Mouse (Mus musculus) intestine, postnatal 0 days (tissue): ENCODE measurements at regions not wholly inside any gene's neighbourhood (a gene's known extent, or its start where the extent isn't known, plus 50 kb on each side); places are given as distances from the start of the nearest gene placed in this dataset.
"Not testable (repeated sequence)": the region's sequence is repeated elsewhere in the genome, so short reads cannot be mapped to it uniquely, and the experiment has no call there.

Experiments used
- ATAC-seq: fragments of 200-750 bp; cut with Nextera tagmentation; 2 replicates; pipeline ENCODE4 v1.8.0; 2017; ENCODE audit warnings: mild to moderate bottlenecking, moderate TSS enrichment, moderate library complexity
- H3K27ac ChIP-seq: fragments of 300-500 bp; sonication (generic); 2 replicates; pipeline ENCODE4 v1.5.1; 2014; ENCODE audit warnings: mild to moderate bottlenecking, low read depth, low read length, moderate library complexity
- H3K27me3 ChIP-seq: fragments of 300-500 bp; sonication (generic); replicated peaks from 2 replicates; pipeline ENCODE4 v1.6.1; 2014; ENCODE audit warnings: low read length, mixed read lengths; ENCODE audit not compliant: control insufficient read depth, insufficient read depth
- H3K36me3 ChIP-seq: fragments of 300-500 bp; sonication (generic); 2 replicates; pipeline ENCODE4 v1.6.1; 2014; ENCODE audit warnings: mild to moderate bottlenecking, moderate library complexity; ENCODE audit not compliant: control insufficient read depth, insufficient read depth
- H3K4me1 ChIP-seq: fragments of 300-500 bp; sonication (generic); replicated peaks from 2 replicates; pipeline ENCODE4 v1.6.1; 2014; ENCODE audit warnings: antibody characterized with exemption, low read length, mixed read lengths; ENCODE audit not compliant: control insufficient read depth, insufficient read depth
- H3K4me2 ChIP-seq: fragments of 300-500 bp; sonication (generic); replicated peaks from 2 replicates; pipeline ENCODE4 v1.6.1; 2014; ENCODE audit warnings: low read depth, mild to moderate bottlenecking, moderate library complexity
- H3K4me3 ChIP-seq: fragments of 300-500 bp; sonication (generic); 2 replicates; pipeline ENCODE4 v1.5.1; 2014; ENCODE audit warnings: low read depth, low read length
- H3K9ac ChIP-seq: fragments of 300-500 bp; sonication (generic); 2 replicates; pipeline ENCODE4 v1.6.1; 2014; ENCODE audit warnings: mild to moderate bottlenecking, low read depth, low read length
- H3K9me3 ChIP-seq: fragments of 300-500 bp; sonication (generic); 2 replicates; pipeline ENCODE4 v1.6.1; 2016; ENCODE audit warnings: mixed run types; ENCODE audit not compliant: control insufficient read depth
- CTCF ChIP-seq: sonication (generic); IDR thresholded peaks from 2 replicates; pipeline ENCODE4 v1.5.1; 2016; ENCODE audit warnings: low read depth, mild to moderate bottlenecking, control low read depth, antibody characterized with exemption, moderate library complexity
- WGBS: fragments of 180-500 bp; shearing (Covaris S2); extraction: QIAGEN DNeasy Blood & Tissue Kit; methylation state at CpG from one replicate; pipeline ENCODE4 v1.1.7; 2014; 5-methylcytosine and 5-hydroxymethylcytosine counted together

DNA sequence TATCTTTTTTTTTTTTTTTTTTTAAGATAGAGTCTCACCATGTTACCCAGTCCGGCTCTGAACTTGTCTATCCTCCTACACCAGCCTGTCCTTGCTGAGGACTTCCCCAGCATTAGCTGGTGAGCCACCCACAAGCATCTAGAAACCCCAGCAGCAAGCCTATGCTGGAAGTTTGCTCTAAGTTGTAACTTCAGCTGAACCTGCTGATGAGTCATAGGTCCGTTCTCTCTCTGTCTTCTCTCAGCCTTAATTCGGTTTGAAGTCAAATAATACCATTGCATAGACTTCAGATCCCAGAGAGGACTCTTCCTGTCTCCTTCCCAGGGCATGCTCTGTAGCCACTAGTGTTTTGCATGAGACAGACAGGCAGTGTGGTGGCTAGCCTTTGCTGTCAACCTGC, 68.3 kb upstream of the Myrip start:
- Histone ChIP-seq H3K9ac (no peak overlapping the region), H3K36me3 (no peaks in the 10 kb centered on the region), H3K27ac (no peak overlapping the region), H3K4me2 (no peak overlapping the region), H3K9me3 (no peaks in the 10 kb centered on the region), H3K4me3 (no peak overlapping the region), H3K27me3 (no peaks in the 10 kb centered on the region), H3K4me1 (no peaks in the 10 kb centered on the region)
- TF ChIP-seq CTCF = no peak
- ATAC-seq = no peak
- 64% methylated on average over 3 of the region's 3 CpGs for WGBS

DNA sequence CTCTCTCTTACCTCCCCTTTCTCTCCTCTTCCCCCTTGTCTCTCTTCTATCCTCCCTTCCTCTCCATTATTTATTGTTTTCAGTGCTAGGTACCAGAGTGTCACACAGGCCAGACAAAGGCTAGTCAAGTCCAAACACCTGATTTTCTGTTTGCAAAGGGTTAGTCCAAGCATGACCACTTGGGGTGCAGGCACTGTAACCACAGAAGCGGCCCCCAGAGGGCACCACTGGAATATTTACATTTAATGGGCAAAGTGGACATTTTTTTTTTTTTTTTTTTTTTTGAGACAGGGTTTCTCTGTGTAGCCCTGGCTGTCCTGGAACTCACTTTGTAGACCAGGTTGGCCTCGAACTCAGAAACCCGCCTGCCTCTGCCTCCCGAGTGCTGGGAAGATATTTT, 66.3 kb upstream of the Myrip start:
- H3K27ac ChIP-seq, H3K36me3 ChIP-seq, ATAC-seq, H3K9ac ChIP-seq, H3K4me1 ChIP-seq, H3K4me2 ChIP-seq, H3K9me3 ChIP-seq, H3K4me3 ChIP-seq, H3K27me3 ChIP-seq: not testable (repeated sequence)
- peak; percentile 61 for TF ChIP-seq CTCF
- WGBS = 94% methylated on average over 4 of the region's 4 CpGs

GRCm38 (mm10) chr9:120245444-120245843, 55.9 kb upstream of the Myrip start:
- H3K9me3 ChIP-seq = no peaks in the 10 kb centered on the region
- H3K27ac ChIP-seq = no peak overlapping the region
- no peak overlapping the region for H3K9ac ChIP-seq
- no peak for ATAC-seq
- peak; percentile 42 for TF ChIP-seq CTCF
- H3K36me3 ChIP-seq = no peaks in the 10 kb centered on the region
- no peaks in the 10 kb centered on the region for H3K27me3 ChIP-seq
- H3K4me3 ChIP-seq = no peak overlapping the region
- no peak overlapping the region for H3K4me2 ChIP-seq
- WGBS = 95% methylated on average over 5 of the region's 5 CpGs
- no peaks in the 10 kb centered on the region for H3K4me1 ChIP-seq

DNA sequence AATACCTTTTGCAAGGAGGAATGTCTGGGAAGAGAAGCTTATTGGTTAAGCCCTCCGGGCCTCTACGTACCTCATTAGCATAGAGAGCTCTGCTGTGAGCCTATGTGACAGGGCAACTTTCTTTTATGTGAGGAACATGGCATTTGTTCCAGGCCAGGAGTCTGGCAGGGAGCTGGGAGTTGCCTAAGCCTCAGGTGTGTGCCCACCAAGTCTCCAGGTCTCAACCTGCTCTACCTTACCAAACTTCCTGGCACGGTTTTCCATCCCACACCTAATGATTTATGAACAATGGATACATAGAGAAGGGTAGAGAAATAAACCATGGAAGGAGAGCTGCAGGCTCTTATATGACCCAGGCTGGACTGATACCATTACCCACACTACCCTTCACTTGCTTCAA, 52.6 kb upstream of the Myrip start:
- no peaks in the 10 kb centered on the region for H3K36me3 ChIP-seq
- H3K4me3 ChIP-seq = no peak overlapping the region
- no peaks in the 10 kb centered on the region for H3K27me3 ChIP-seq
- H3K9me3 ChIP-seq = no peaks in the 10 kb centered on the region
- no peak overlapping the region for H3K9ac ChIP-seq
- no peak for ATAC-seq
- 86% methylated on average over 3 of the region's 3 CpGs for WGBS
- no peak overlapping the region for H3K4me2 ChIP-seq
- no peaks in the 10 kb centered on the region for H3K4me1 ChIP-seq
- no peak for TF ChIP-seq CTCF
- H3K27ac ChIP-seq = no peak overlapping the region
